Mouse (Mus musculus): Measurements from ENCODE around the gene C1qtnf5. TPM values are rescaled to one million over a fixed set of nuclear protein-coding genes. Genes with fewer than 3 reads are reported as not detected.

Gene C1qtnf5
- polyA plus RNA-seq, 1 experiment from 2014 or later: 1.3 TPM

GRCm38 (mm10) chr9:44074395-44075275 is 32.4 kb upstream of the C1qtnf5 start:
- no peak overlapping the region for H3K9ac ChIP-seq (replicated peaks)
- H3K4me3 ChIP-seq (ENCODE audit: low read depth, low read length): no peak overlapping the region
- WGBS (ENCODE audit: insufficient replicate concordance): 52% methylated on average over 9 of the region's 9 CpGs
- peaks cover 5% of the 10 kb centered on the region for H3K4me1 ChIP-seq (ENCODE audit: insufficient read depth)
- ATAC-seq (no peak), DNase-seq (peak; percentile 60)
- no peak overlapping the region for H3K27ac ChIP-seq (ENCODE audit: low read depth)
- TF ChIP-seq CTCF (IDR thresholded peaks at IDR 0.05; ENCODE audit: low read depth) (peak; percentile 60), EP300 (IDR thresholded peaks at IDR 0.05; ENCODE audit: low read depth) (no peak)
- no peak overlapping the region for H3K4me2 ChIP-seq (ENCODE audit: low read depth, low read length)
- H3K9me3 ChIP-seq (ENCODE audit: low read length): no peaks in the 10 kb centered on the region
- no peaks in the 10 kb centered on the region for H3K36me3 ChIP-seq (replicated peaks; ENCODE audit: insufficient read depth, low read length)
- no peaks in the 10 kb centered on the region for H3K27me3 ChIP-seq (ENCODE audit: insufficient read depth, low read length)

- ATAC-seq (no peak), DNase-seq (no peak)
- H3K27ac ChIP-seq (ENCODE audit: low read depth): no peak overlapping the region
- no peak overlapping the region for H3K4me3 ChIP-seq (ENCODE audit: low read depth, low read length)
- no peaks in the 10 kb centered on the region for H3K36me3 ChIP-seq (replicated peaks; ENCODE audit: insufficient read depth, low read length)
- H3K9me3 ChIP-seq (ENCODE audit: low read length): no peaks in the 10 kb centered on the region
- 77% methylated on average over 24 of the region's 24 CpGs for WGBS (ENCODE audit: insufficient replicate concordance)
- no peaks in the 10 kb centered on the region for H3K27me3 ChIP-seq (ENCODE audit: insufficient read depth, low read length)
- no peak overlapping the region for H3K9ac ChIP-seq (replicated peaks)
- no peak for TF ChIP-seq CTCF (IDR thresholded peaks at IDR 0.05; ENCODE audit: low read depth)
- no peak for TF ChIP-seq EP300 (IDR thresholded peaks at IDR 0.05; ENCODE audit: low read depth)
- H3K4me1 ChIP-seq (ENCODE audit: insufficient read depth): peaks cover 5% of the 10 kb centered on the region
- no peak overlapping the region for H3K4me2 ChIP-seq (ENCODE audit: low read depth, low read length)
Measured at GRCm38 (mm10) chr9:44075276-44075995, 31.6 kb upstream of the C1qtnf5 start.

GRCm38 (mm10) chr9:44075996-44076763 is 30.9 kb upstream of the C1qtnf5 start:
- 68% methylated on average over 16 of the region's 16 CpGs for WGBS (ENCODE audit: insufficient replicate concordance)
- no peak overlapping the region for H3K4me2 ChIP-seq (ENCODE audit: low read depth, low read length)
- no peaks in the 10 kb centered on the region for H3K36me3 ChIP-seq (replicated peaks; ENCODE audit: insufficient read depth, low read length)
- no peak overlapping the region for H3K4me3 ChIP-seq (ENCODE audit: low read depth, low read length)
- DNase-seq (no peak), ATAC-seq (no peak)
- no peaks in the 10 kb centered on the region for H3K27me3 ChIP-seq (ENCODE audit: insufficient read depth, low read length)
- H3K9ac ChIP-seq (replicated peaks): no peak overlapping the region
- no peak overlapping the region for H3K27ac ChIP-seq (ENCODE audit: low read depth)
- H3K9me3 ChIP-seq (ENCODE audit: low read length): no peaks in the 10 kb centered on the region
- no peak for TF ChIP-seq CTCF (IDR thresholded peaks at IDR 0.05; ENCODE audit: low read depth)
- no peak for TF ChIP-seq EP300 (IDR thresholded peaks at IDR 0.05; ENCODE audit: low read depth)
- peaks cover 5% of the 10 kb centered on the region for H3K4me1 ChIP-seq (ENCODE audit: insufficient read depth)

GRCm38 (mm10) chr9:44076764-44077120 is 30.3 kb upstream of the C1qtnf5 start:
- TF ChIP-seq EP300 (IDR thresholded peaks at IDR 0.05; ENCODE audit: low read depth) (no peak), CTCF (IDR thresholded peaks at IDR 0.05; ENCODE audit: low read depth) (peak; percentile 70)
- Histone ChIP-seq H3K4me3 (ENCODE audit: low read depth, low read length) (no peak overlapping the region), H3K4me2 (ENCODE audit: low read depth, low read length) (no peak overlapping the region), H3K9ac (replicated peaks) (no peak overlapping the region), H3K27me3 (ENCODE audit: insufficient read depth, low read length) (no peaks in the 10 kb centered on the region), H3K4me1 (ENCODE audit: insufficient read depth) (peaks cover 5% of the 10 kb centered on the region), H3K36me3 (replicated peaks; ENCODE audit: insufficient read depth, low read length) (no peaks in the 10 kb centered on the region), H3K9me3 (ENCODE audit: low read length) (no peaks in the 10 kb centered on the region), H3K27ac (ENCODE audit: low read depth) (no peak overlapping the region)
- peak; percentile 29; the same call in 1 of the 2 replicates for ATAC-seq
- WGBS (ENCODE audit: insufficient replicate concordance): 23% methylated on average over 5 of the region's 5 CpGs
- peak; percentile 63 for DNase-seq

GRCm38 (mm10) chr9:44077266-44077910 is 29.7 kb upstream of the C1qtnf5 start:
- DNase-seq: no peak
- Histone ChIP-seq H3K4me3 (ENCODE audit: low read depth, low read length) (no peak overlapping the region), H3K4me2 (ENCODE audit: low read depth, low read length) (no peak overlapping the region), H3K27ac (ENCODE audit: low read depth) (no peak overlapping the region), H3K36me3 (replicated peaks; ENCODE audit: insufficient read depth, low read length) (no peaks in the 10 kb centered on the region), H3K4me1 (ENCODE audit: insufficient read depth) (peaks cover 5% of the 10 kb centered on the region), H3K9ac (replicated peaks) (no peak overlapping the region), H3K9me3 (ENCODE audit: low read length) (no peaks in the 10 kb centered on the region), H3K27me3 (ENCODE audit: insufficient read depth, low read length) (no peaks in the 10 kb centered on the region)
- WGBS (ENCODE audit: insufficient replicate concordance): 71% methylated on average over 11 of the region's 11 CpGs
- no peak for TF ChIP-seq EP300 (IDR thresholded peaks at IDR 0.05; ENCODE audit: low read depth)
- no peak for TF ChIP-seq CTCF (IDR thresholded peaks at IDR 0.05; ENCODE audit: low read depth)
- no peak for ATAC-seq
